Mouse (Mus musculus) stomach, postnatal 0 days (tissue): ENCODE measurements around the gene Drc1. TPM values are rescaled to one million over a fixed set of nuclear protein-coding genes. Genes with fewer than 3 reads are reported as not detected.
A peak's percentile ranks its signal among the peaks of the same experiment; 100 is the strongest.

Experiments used
- ATAC-seq: fragments of 200-750 bp; cut with Nextera tagmentation; 2 replicates; pipeline ENCODE4 v1.8.0; 2017; ENCODE audit not compliant: low FRiP score, low TSS enrichment
- DNase-seq: peaks from one replicate; pipeline ENCODE4 v3.0.0-alpha.2; 2016; ENCODE audit warnings: low spot score
- H3K27ac ChIP-seq: fragments of 300-500 bp; sonication (generic); replicated peaks from 2 replicates; pipeline ENCODE4 v1.5.1; 2014; ENCODE audit warnings: mild to moderate bottlenecking, control low read depth
- H3K27me3 ChIP-seq: fragments of 300-500 bp; sonication (generic); 2 replicates; pipeline ENCODE4 v1.6.1; 2014; ENCODE audit warnings: low read length; ENCODE audit not compliant: control insufficient read depth, insufficient read depth
- H3K36me3 ChIP-seq: fragments of 300-500 bp; sonication (generic); 2 replicates; pipeline ENCODE4 v1.6.1; 2014; ENCODE audit warnings: low read length, mixed read lengths; ENCODE audit not compliant: control insufficient read depth, insufficient read depth
- H3K4me1 ChIP-seq: fragments of 300-500 bp; sonication (generic); replicated peaks from 2 replicates; pipeline ENCODE4 v1.6.1; 2014; ENCODE audit warnings: antibody characterized with exemption; ENCODE audit not compliant: control insufficient read depth, insufficient read depth
- H3K4me2 ChIP-seq: fragments of 300-500 bp; sonication (generic); replicated peaks from 2 replicates; pipeline ENCODE4 v1.6.1; 2014; ENCODE audit warnings: low read depth, mild to moderate bottlenecking, control low read depth, moderate library complexity
- H3K4me3 ChIP-seq: fragments of 300-500 bp; sonication (generic); 2 replicates; pipeline ENCODE4 v1.5.1; 2014; ENCODE audit warnings: low read depth, low read length, control low read depth
- H3K9ac ChIP-seq: fragments of 300-500 bp; sonication (generic); 2 replicates; pipeline ENCODE4 v1.6.1; 2014; ENCODE audit warnings: mild to moderate bottlenecking, low read length, control low read depth, mixed read lengths
- H3K9me3 ChIP-seq: fragments of 300-500 bp; sonication (generic); 2 replicates; pipeline ENCODE4 v1.6.1; 2016; ENCODE audit warnings: low read length; ENCODE audit not compliant: control insufficient read depth
- CTCF ChIP-seq: IDR thresholded peaks from 2 replicates; pipeline ENCODE4 v1.5.1; 2016; ENCODE audit warnings: antibody characterized with exemption, low read depth, mild to moderate bottlenecking, moderate library complexity
- EP300 ChIP-seq: optimal IDR thresholded peaks from 2 replicates; pipeline ENCODE3; 2016; ENCODE audit warnings: antibody characterized with exemption
- WGBS: fragments of 180-500 bp; shearing (Covaris S2); extraction: QIAGEN DNeasy Blood & Tissue Kit; methylation state at CpG from one replicate; pipeline ENCODE4 v1.1.7; 2014; 5-methylcytosine and 5-hydroxymethylcytosine counted together
- polyA plus RNA-seq: library from polyadenylated mRNA; unstranded; fragments of >200 nt; fragmentation: Nextera tagmentation; extraction: Ambion mirVana; gene quantifications from 2 replicates; pipeline ENCODE4 v1.2.1, GENCODE M21; 2015

Drc1 gene
- polyA plus RNA-seq, 1 experiment from 2014 or later: 1.7 TPM

DNA sequence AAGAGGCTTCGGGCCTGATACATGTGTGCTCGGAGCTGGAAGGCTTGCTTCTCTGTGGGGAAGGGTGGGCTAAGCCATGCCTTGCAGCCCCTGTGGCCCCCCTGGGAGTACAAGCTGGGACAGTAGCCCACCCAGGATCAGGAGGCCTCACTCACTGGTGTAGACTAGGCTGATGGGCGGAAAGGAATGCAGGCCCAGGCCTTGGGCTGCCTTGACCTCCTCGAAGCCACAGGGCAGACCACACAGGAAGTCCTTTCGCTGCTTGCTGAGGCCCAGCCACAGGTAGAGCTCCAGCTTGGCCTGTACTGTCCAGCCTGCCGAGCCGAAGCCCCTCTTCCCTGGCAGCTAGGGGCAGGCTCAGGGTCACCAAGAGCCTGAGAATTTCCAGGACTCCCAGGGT is 101.7 kb downstream of the Drc1 start:
- no peaks in the 10 kb centered on the region for H3K4me1 ChIP-seq
- no peaks in the 10 kb centered on the region for H3K36me3 ChIP-seq
- ATAC-seq (no peak), DNase-seq (no peak)
- WGBS: 52% methylated on average over 7 of the region's 7 CpGs
- H3K4me2 ChIP-seq: no peak overlapping the region
- no peak overlapping the region for H3K27ac ChIP-seq
- H3K9me3 ChIP-seq: no peaks in the 10 kb centered on the region
- no peak overlapping the region for H3K4me3 ChIP-seq
- no peak overlapping the region for H3K9ac ChIP-seq
- TF ChIP-seq CTCF (no peak), EP300 (no peak)
- no peaks in the 10 kb centered on the region for H3K27me3 ChIP-seq

DNA sequence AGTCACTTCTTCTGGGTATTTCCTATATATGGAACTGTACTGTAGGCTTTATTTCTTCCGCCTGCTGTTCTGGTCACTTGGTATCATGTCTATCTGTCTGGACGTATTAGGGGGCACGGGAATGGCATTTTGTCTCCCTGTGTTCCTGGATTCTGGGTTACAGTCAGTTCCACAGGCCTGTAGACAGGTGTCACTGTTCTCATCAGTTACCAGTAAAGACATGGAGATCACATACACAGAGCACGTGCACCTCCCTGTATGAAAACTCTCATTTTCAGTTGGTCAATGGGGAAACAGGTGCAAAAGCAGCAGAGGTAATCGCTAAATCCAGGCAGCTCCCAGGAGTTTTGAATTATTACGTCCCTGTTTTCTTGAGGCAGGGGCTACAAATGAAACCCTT is 106.5 kb downstream of the Drc1 start:
- H3K4me2 ChIP-seq: no peak overlapping the region
- no peaks in the 10 kb centered on the region for H3K4me1 ChIP-seq
- H3K36me3 ChIP-seq: no peaks in the 10 kb centered on the region
- DNase-seq (no peak), ATAC-seq (no peak)
- no peak overlapping the region for H3K9ac ChIP-seq
- no peaks in the 10 kb centered on the region for H3K27me3 ChIP-seq
- WGBS: 81% methylated on average over 6 of the region's 6 CpGs
- H3K4me3 ChIP-seq: no peak overlapping the region
- no peaks in the 10 kb centered on the region for H3K9me3 ChIP-seq
- no peak overlapping the region for H3K27ac ChIP-seq
- TF ChIP-seq CTCF (peak; percentile 42; the same call in 1 of the 2 replicates), EP300 (no peak)

DNA sequence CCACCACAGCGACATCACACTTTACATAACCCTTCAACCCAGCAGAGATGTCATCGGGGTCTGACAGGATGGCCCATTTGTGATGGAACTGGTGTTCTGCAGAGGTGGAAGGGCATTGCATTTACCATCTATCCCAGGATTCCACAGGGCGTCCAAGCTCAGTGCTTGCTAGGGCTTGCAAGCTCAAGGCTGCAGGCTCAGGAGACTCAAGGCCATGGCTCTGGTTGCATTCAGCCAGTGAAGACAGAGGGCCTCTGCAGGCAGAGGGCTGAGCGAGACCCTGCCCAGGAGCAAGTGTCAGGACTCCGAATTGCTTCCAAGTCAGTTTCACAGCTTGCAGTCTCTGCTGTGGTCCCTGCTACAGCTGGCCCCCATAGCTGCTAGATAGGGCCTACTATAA is 108.6 kb downstream of the Drc1 start:
- WGBS: 83% methylated on average over 5 of the region's 5 CpGs
- TF ChIP-seq EP300 (no peak), CTCF (no peak)

GRCm38 (mm10) chr5:30391473-30391872 is 110.3 kb downstream of the Drc1 start:
- no peaks in the 10 kb centered on the region for H3K36me3 ChIP-seq
- no peaks in the 10 kb centered on the region for H3K9me3 ChIP-seq
- WGBS: 24% methylated on average over 7 of the region's 7 CpGs
- TF ChIP-seq CTCF (peak; percentile 91), EP300 (no peak)
- no peaks in the 10 kb centered on the region for H3K4me1 ChIP-seq
- ATAC-seq (0 out of 2 replicates have a peak, but pooled peaks have one; percentile 38), DNase-seq (peak; percentile 82)
- no peak overlapping the region for H3K27ac ChIP-seq
- no peaks in the 10 kb centered on the region for H3K27me3 ChIP-seq
- no peak overlapping the region for H3K4me2 ChIP-seq
- H3K4me3 ChIP-seq: no peak overlapping the region
- H3K9ac ChIP-seq: no peak overlapping the region

More for the DNA sequence above, 108.6 kb downstream of the Drc1 start:
- Histone ChIP-seq H3K27ac (no peak overlapping the region), H3K4me2 (no peak overlapping the region), H3K36me3 (no peaks in the 10 kb centered on the region), H3K4me3 (no peak overlapping the region), H3K9me3 (no peaks in the 10 kb centered on the region), H3K9ac (no peak overlapping the region), H3K27me3 (no peaks in the 10 kb centered on the region), H3K4me1 (no peaks in the 10 kb centered on the region)
- ATAC-seq: no peak
- no peak for DNase-seq

DNA sequence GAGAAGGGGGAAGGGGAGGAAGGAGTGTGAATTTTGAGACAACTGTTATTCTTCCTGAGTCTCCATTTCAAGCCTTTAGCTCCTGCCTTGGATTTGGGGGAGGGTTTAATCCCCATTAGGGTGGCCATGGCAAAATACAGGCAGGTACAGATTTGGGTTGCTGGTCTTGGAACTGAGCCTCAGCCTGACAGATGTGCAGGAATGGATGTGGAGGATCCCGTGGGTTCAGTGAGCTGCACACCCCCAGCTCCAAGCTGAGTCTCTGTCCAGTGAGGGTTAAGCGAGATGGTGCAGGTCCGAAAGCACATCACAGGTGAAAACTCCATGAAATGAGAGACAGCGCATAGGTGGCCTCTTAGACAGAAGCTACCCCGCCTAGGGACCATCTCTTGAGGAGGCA is 119.3 kb downstream of the Drc1 start:
- Histone ChIP-seq H3K4me2 (no peak overlapping the region), H3K27me3 (no peaks in the 10 kb centered on the region), H3K4me1 (no peaks in the 10 kb centered on the region), H3K27ac (no peak overlapping the region), H3K9ac (no peak overlapping the region), H3K4me3 (no peak overlapping the region), H3K36me3 (no peaks in the 10 kb centered on the region), H3K9me3 (no peaks in the 10 kb centered on the region)
- no peak for DNase-seq
- TF ChIP-seq CTCF (no peak), EP300 (no peak)
- ATAC-seq: no peak
- 80% methylated on average over 5 of the region's 5 CpGs for WGBS

GRCm38 (mm10) chr5:30401165-30401564 is 120.0 kb downstream of the Drc1 start:
- no peak overlapping the region for H3K9ac ChIP-seq
- no peak overlapping the region for H3K27ac ChIP-seq
- 47% methylated on average over 8 of the region's 8 CpGs for WGBS
- ATAC-seq (no peak), DNase-seq (no peak)
- no peaks in the 10 kb centered on the region for H3K4me1 ChIP-seq
- TF ChIP-seq CTCF: no peak
- TF ChIP-seq EP300: no peak
- no peak overlapping the region for H3K4me2 ChIP-seq
- no peak overlapping the region for H3K4me3 ChIP-seq
- no peaks in the 10 kb centered on the region for H3K9me3 ChIP-seq
- no peaks in the 10 kb centered on the region for H3K27me3 ChIP-seq
- no peaks in the 10 kb centered on the region for H3K36me3 ChIP-seq
